Mouse (Mus musculus) kidney, embryonic 16.5 days (tissue): Measurements from ENCODE around the gene Fam172a. TPM values are rescaled to one million over a fixed set of nuclear protein-coding genes. Genes with fewer than 3 reads are reported as not detected.
A peak's percentile ranks its signal among the peaks of the same experiment; 100 is the strongest.

Experiments used
- ATAC-seq: fragments of 200-750 bp; cut with Nextera tagmentation; 2 replicates; pipeline ENCODE4 v1.8.0; 2017; ENCODE audit warnings: moderate TSS enrichment; ENCODE audit not compliant: low FRiP score, low TSS enrichment
- H3K27ac ChIP-seq: fragments of 300-500 bp; sonication (generic); 2 replicates; pipeline ENCODE4 v1.5.1; 2014; ENCODE audit warnings: low read length
- H3K27me3 ChIP-seq: fragments of 300-500 bp; sonication (generic); 2 replicates; pipeline ENCODE4 v1.6.1; 2014; ENCODE audit warnings: low read length, control low read depth, mixed read lengths; ENCODE audit not compliant: insufficient read depth
- H3K36me3 ChIP-seq: fragments of 300-500 bp; sonication (generic); 2 replicates; pipeline ENCODE4 v1.6.1; 2014; ENCODE audit warnings: low read length, control low read depth, mixed read lengths; ENCODE audit not compliant: insufficient read depth
- H3K4me1 ChIP-seq: fragments of 300-500 bp; sonication (generic); 2 replicates; pipeline ENCODE4 v1.6.1; 2014; ENCODE audit warnings: low read length, control low read depth, mixed read lengths; ENCODE audit not compliant: insufficient read depth
- H3K4me2 ChIP-seq: fragments of 300-500 bp; sonication (generic); replicated peaks from 2 replicates; pipeline ENCODE4 v1.6.1; 2014; ENCODE audit warnings: low read depth, low read length
- H3K4me3 ChIP-seq: fragments of 300-500 bp; sonication (generic); 2 replicates; pipeline ENCODE4 v1.5.1; 2014; ENCODE audit warnings: mild to moderate bottlenecking, low read length
- H3K9ac ChIP-seq: fragments of 300-500 bp; sonication (generic); replicated peaks from 2 replicates; pipeline ENCODE4 v1.6.1; 2014; ENCODE audit warnings: low read length
- H3K9me3 ChIP-seq: fragments of 300-500 bp; sonication (generic); 2 replicates; pipeline ENCODE4 v1.6.1; 2016; ENCODE audit warnings: low read length, control low read depth
- WGBS: fragments of 180-500 bp; shearing (Covaris S2); extraction: QIAGEN DNeasy Blood & Tissue Kit; methylation state at CpG from one replicate; pipeline ENCODE4 v1.1.7; 2014; 5-methylcytosine and 5-hydroxymethylcytosine counted together
- polyA plus RNA-seq: library from polyadenylated mRNA; unstranded; fragments of >200 nt; fragmentation: Nextera tagmentation; extraction: Ambion mirVana; gene quantifications from 2 replicates; pipeline ENCODE4 v1.2.1, GENCODE M21; 2015

The Fam172a gene
- polyA plus RNA-seq, 1 experiment from 2014 or later, result 23.3 TPM

- Histone ChIP-seq H3K4me1 (no peaks in the 10 kb centered on the region), H3K4me2 (no peak overlapping the region), H3K27ac (no peak overlapping the region), H3K9ac (no peak overlapping the region), H3K36me3 (no peaks in the 10 kb centered on the region), H3K4me3 (no peak overlapping the region), H3K27me3 (peaks cover 75% of the 10 kb centered on the region), H3K9me3 (no peaks in the 10 kb centered on the region)
- WGBS, result 4% methylated on average over 17 of the region's 17 CpGs
- ATAC-seq, result no peak
These were observed 470.3 kb downstream of the Fam172a start for GRCm38 (mm10) chr13:78171984-78172636.

DNA sequence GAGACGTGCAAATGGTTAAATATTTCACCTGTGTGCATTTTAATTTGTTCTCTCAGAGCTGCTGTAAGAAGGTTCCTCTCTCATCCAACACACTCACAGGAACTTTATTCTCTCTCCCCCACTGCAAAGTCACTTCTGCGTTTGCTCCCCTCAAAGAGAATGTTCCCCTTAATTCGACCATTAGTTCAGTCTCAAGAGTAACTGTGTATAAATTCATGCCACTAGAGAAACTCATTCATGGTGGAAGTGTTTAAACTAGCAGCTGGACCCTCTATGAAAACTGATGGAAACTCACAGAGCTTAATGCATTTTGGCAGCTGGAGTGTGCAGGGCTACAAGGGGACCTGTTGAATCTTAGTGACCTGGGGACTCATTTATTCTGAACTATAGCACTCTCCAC is 471.0 kb downstream of the Fam172a start:
- H3K36me3 ChIP-seq, result no peaks in the 10 kb centered on the region
- no peak overlapping the region for H3K27ac ChIP-seq
- peaks cover 71% of the 10 kb centered on the region for H3K27me3 ChIP-seq
- no peak overlapping the region for H3K9ac ChIP-seq
- ATAC-seq, result no peak
- H3K9me3 ChIP-seq, result no peaks in the 10 kb centered on the region
- 9% methylated on average over 3 of the region's 3 CpGs for WGBS
- no peak overlapping the region for H3K4me2 ChIP-seq
- no peaks in the 10 kb centered on the region for H3K4me1 ChIP-seq
- H3K4me3 ChIP-seq, result no peak overlapping the region

- no peaks in the 10 kb centered on the region for H3K9me3 ChIP-seq
- H3K27me3 ChIP-seq, result peaks cover 77% of the 10 kb centered on the region
- no peaks in the 10 kb centered on the region for H3K36me3 ChIP-seq
- no peak overlapping the region for H3K9ac ChIP-seq
- 9% methylated on average over 3 of the region's 3 CpGs for WGBS
- no peak overlapping the region for H3K4me3 ChIP-seq
- ATAC-seq, result no peak
- no peak overlapping the region for H3K27ac ChIP-seq
- no peak overlapping the region for H3K4me2 ChIP-seq
- 0 out of 2 replicates have a peak, but pooled peaks cover under 1% of the 10 kb centered on the region for H3K4me1 ChIP-seq
These were observed 472.4 kb downstream of the Fam172a start for GRCm38 (mm10) chr13:78174191-78174590.

DNA sequence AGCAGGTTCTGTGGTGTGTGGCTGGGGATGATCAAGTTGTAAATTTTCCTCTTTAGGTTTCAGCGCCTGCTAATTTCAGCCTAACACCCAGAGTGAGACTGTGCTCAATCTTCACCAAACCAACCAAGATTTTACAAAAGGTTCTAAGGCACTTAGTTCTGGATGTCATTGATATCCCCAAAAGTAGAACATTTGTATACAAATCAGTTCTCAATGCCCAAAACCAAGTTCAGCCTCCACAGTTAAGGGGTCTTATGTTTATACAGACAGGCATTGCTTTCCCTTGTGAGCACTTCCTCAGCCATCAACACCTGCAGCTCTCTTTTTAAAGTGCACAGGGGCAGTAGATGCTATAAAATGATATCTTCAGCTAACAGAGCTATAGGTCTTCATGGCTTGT is 473.1 kb downstream of the Fam172a start:
- 27% methylated on average over 1 of the region's 1 CpGs for WGBS
- no peak for ATAC-seq
- no peak overlapping the region for H3K4me3 ChIP-seq
- H3K4me2 ChIP-seq, result no peak overlapping the region
- no peak overlapping the region for H3K9ac ChIP-seq
- H3K36me3 ChIP-seq, result no peaks in the 10 kb centered on the region
- peaks cover 78% of the 10 kb centered on the region for H3K27me3 ChIP-seq
- peaks cover 7% of the 10 kb centered on the region; the same call in 1 of the 2 replicates for H3K4me1 ChIP-seq
- no peaks in the 10 kb centered on the region for H3K9me3 ChIP-seq
- no peak overlapping the region for H3K27ac ChIP-seq

DNA sequence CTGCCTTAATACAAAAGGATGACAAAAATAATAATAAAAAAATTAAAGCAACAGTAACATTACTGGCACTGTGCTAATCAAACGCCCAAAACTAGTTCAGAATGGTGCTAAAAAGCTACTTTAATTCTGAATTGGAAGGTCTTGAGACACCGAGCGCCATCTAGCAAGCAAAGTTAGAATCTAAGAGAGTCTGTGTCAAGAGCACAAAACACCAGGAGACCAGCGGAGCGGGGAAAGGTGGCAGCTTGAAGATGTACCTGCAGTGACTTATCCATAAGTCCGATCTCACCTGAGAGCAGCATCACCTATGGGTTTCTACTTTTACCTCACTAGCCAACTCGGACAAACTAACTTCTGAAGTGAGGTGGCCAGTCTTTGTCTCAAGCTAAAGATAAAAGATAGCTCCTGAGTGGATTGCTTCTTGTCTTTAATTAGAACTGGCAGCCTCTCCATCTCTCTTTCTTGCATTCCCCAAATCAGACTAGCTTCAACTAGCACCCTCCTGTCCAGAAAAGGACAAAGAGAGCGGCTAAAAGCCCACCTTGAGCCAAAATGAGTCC is 474.1 kb downstream of the Fam172a start:
- WGBS, result 6% methylated on average over 8 of the region's 8 CpGs
- Histone ChIP-seq H3K27ac (no peak overlapping the region), H3K27me3 (peaks cover 76% of the 10 kb centered on the region), H3K4me2 (no peak overlapping the region), H3K9me3 (no peaks in the 10 kb centered on the region), H3K4me1 (peaks cover 7% of the 10 kb centered on the region; the same call in 1 of the 2 replicates), H3K4me3 (no peak overlapping the region), H3K36me3 (no peaks in the 10 kb centered on the region), H3K9ac (no peak overlapping the region)
- ATAC-seq, result no peak

DNA sequence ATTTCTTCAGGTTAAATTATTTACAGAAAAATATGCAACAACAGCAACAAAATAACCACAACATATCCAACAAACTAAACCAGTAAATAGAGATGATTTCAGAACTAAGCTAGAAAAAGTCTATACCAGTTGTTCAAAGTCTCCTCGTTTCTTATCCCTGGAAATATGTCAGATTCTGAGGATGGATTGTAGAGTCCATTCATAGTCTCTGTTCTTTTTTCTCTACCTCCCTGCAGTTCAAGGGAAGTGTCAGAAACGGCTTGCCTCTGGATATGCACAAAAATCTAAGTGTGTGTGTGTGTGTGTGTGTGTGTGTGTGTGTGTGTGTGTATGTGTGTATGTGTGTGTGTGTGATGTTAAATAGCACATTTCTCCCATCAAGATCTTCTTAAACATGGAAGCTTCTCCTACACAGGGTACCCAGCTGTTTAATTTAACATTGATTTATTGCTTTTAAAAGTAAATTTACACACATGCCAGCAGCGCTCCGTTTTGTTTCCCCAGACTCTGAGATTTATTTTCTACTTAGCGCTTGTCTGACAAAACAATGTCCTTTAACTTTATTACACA is 475.6 kb downstream of the Fam172a start:
- Histone ChIP-seq H3K4me3 (no peak overlapping the region), H3K36me3 (no peaks in the 10 kb centered on the region), H3K27me3 (peaks cover 73% of the 10 kb centered on the region), H3K4me2 (no peak overlapping the region), H3K9me3 (no peaks in the 10 kb centered on the region), H3K27ac (no peak overlapping the region), H3K9ac (no peak overlapping the region), H3K4me1 (peaks cover 19% of the 10 kb centered on the region)
- WGBS, result 7% methylated on average over 5 of the region's 5 CpGs
- no peak for ATAC-seq

DNA sequence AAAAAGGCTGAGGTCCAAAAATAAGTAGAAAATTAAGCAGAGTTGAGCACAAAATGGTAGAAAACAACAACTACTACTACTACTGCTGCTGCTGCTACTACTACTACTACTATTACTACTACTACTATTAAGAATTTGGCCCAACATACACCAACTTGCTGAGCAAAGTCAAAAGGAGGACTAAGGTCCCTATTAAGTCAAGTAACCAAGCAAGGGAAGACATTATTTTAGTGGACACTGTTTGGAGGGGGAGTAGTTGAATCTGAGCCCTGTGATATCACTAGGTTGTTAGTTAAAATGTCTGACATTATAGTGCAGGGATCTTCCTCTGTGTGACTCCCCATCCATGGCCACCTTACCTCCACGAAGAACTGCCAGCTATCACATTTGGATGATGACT is 476.2 kb downstream of the Fam172a start:
- no peak for ATAC-seq

DNA sequence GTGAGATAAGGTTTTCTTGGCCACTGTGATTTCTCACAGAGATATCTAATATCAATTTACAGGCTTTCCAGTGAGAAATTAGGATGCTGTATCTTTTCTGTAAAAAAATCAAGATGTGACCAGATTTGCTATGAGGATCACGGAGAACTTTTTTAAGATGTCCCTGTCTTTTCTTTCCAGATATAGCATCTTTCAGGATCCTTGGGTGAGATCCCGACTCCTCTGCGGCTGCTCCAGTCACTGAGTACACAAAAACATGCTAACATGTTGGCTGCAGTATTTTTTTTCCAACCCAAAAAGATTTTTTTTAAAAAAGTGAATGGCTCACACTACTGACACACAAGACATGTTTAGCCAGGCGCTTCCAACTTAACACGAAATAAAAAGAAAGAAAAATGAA is 476.9 kb downstream of the Fam172a start:
- Histone ChIP-seq H3K27ac (no peak overlapping the region), H3K27me3 (peaks cover 75% of the 10 kb centered on the region), H3K4me3 (no peak overlapping the region; the same call in 1 of the 2 replicates), H3K4me1 (peaks cover 24% of the 10 kb centered on the region), H3K36me3 (no peaks in the 10 kb centered on the region), H3K4me2 (peak overlapping the region; percentile 64), H3K9me3 (no peaks in the 10 kb centered on the region), H3K9ac (no peak overlapping the region)
- no peak for ATAC-seq
- WGBS, result 22% methylated on average over 5 of the region's 5 CpGs

More for the DNA sequence above, 476.2 kb downstream of the Fam172a start:
- H3K4me2 ChIP-seq, result no peak overlapping the region
- H3K4me1 ChIP-seq, result peaks cover 24% of the 10 kb centered on the region
- H3K9me3 ChIP-seq, result no peaks in the 10 kb centered on the region
- 3% methylated on average over 1 of the region's 1 CpGs for WGBS
- peaks cover 73% of the 10 kb centered on the region for H3K27me3 ChIP-seq
- H3K27ac ChIP-seq, result no peak overlapping the region
- H3K36me3 ChIP-seq, result no peaks in the 10 kb centered on the region
- H3K4me3 ChIP-seq, result no peak overlapping the region
- no peak overlapping the region for H3K9ac ChIP-seq

GRCm38 (mm10) chr13:78179312-78180097 is 477.7 kb downstream of the Fam172a start:
- Histone ChIP-seq H3K36me3 (no peaks in the 10 kb centered on the region), H3K4me1 (peaks cover 24% of the 10 kb centered on the region), H3K4me3 (peak overlapping the region; percentile 40), H3K4me2 (peak overlapping the region; percentile 64), H3K9me3 (no peaks in the 10 kb centered on the region), H3K27me3 (peaks cover 77% of the 10 kb centered on the region), H3K9ac (peak overlapping the region; percentile 36; the same call in 1 of the 2 replicates), H3K27ac (no peak overlapping the region)
- peak; percentile 44; the same call in 1 of the 2 replicates for ATAC-seq
- 5% methylated on average over 38 of the region's 38 CpGs for WGBS
